8 mouse cellular contexts compared by ENCODE assay signal in the genomic region with DNA sequence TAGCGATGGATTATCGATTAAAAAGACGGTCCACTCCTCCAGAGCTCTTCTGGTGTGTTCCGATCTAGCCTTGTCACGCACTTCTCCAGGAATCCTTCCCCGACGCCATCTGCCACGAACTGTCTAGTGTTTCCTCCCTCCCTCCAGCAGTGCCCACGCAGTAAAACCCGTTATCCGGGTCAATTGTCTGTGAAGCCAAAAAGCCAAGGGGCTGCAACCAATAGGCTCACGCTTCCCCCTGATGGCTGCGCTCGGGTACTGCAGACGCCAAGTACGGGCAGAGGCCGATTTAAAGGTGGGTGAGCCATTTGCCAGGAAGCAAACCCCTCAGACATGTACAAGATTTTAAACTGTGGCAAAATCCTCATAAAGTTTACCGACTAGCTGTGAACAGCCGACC. TPM values are rescaled to one million over a fixed set of nuclear protein-coding genes. Genes with fewer than 3 reads are reported as not detected.
DNase-seq lines count a peak whose midpoint lies in the region; ATAC-seq and TF ChIP-seq lines count a peak whose summit lies in the region.
"Had no signal": no experiment of that assay in that cellular context is flagged by ENCODE, and none has a peak within 500 bp of the region (broad histone marks: within the 10 kb centered on the region; RNA-seq: fewer than 3 reads in every experiment).

No protein-coding gene starts in this region.

- no peaks in the 10 kb centered on the region for H3K36me3 ChIP-seq in E14TG2a.4 (ENCODE audit: insufficient read depth, low read length)

- peaks cover 58% of the 10 kb centered on the region for H3K27me3 ChIP-seq in E14TG2a.4 (ENCODE audit: insufficient read depth, low read length)

- peak; percentile 52 for ATAC-seq in activated CD4-positive, CD25-positive, alpha-beta regulatory T cell, adult 4 months

- DNase-seq in embryo, embryonic 10 days (ENCODE audit: low spot score) = peak; percentile 81
- peak; percentile 49 to 60 for DNase-seq in heart, postnatal 36 days
- peak; percentile 61 for DNase-seq in layer of hippocampus, adult 9-11 months
- DNase-seq in lung, postnatal 4 days = peak; percentile 60 to 75
- peak; percentile 78 to 81 for DNase-seq in right cerebral cortex, postnatal 10 days (ENCODE audit: low spot score in 2 of 2)

- TF ChIP-seq CTCF in E14TG2a.4 (conservative IDR thresholded peaks at IDR 0.05; ENCODE audit: low read length) = peak; percentile 92

- H3K4me1 ChIP-seq in E14TG2a.4 (replicated peaks; ENCODE audit: low read depth, low read length) = peaks cover 13% of the 10 kb centered on the region; the same call in 1 of the 2 replicates

- intact Hi-C loops in heart, postnatal 36 days (cut with DNase I) = loop anchor here (1.0 to 5.0 kb wide), 3 partner anchors 87 to 217 kb away; a partner anchor contains a TSS

- H3K4me3 ChIP-seq in E14TG2a.4 (replicated peaks; ENCODE audit: low read length) = no peak overlapping the region

- no peaks in the 10 kb centered on the region for H3K9me3 ChIP-seq in E14TG2a.4 (ENCODE audit: low read length)

RNA-seq across cellular contexts. Expression of a gene that starts 20.3 kb away (rescaled TPM):
- not detected for polyA plus RNA-seq in activated CD4-positive, CD25-positive, alpha-beta regulatory T cell, adult 4 months (2017; shearing (Covaris generic))
- total RNA-seq in heart, postnatal 36 days (2021) = not detected
- total RNA-seq: left cerebral cortex, adult 8-10 months had no signal

RNA-seq across cellular contexts. Expression of a gene that starts 34.3 kb away (rescaled TPM):
- not detected for polyA plus RNA-seq in activated CD4-positive, CD25-positive, alpha-beta regulatory T cell, adult 4 months (2017; shearing (Covaris generic))
- total RNA-seq in heart, postnatal 36 days (2021) = under 1 TPM; 0.49 to 0.92 TPM
